36 mouse cellular contexts compared by ENCODE assay signal in the genomic region with DNA sequence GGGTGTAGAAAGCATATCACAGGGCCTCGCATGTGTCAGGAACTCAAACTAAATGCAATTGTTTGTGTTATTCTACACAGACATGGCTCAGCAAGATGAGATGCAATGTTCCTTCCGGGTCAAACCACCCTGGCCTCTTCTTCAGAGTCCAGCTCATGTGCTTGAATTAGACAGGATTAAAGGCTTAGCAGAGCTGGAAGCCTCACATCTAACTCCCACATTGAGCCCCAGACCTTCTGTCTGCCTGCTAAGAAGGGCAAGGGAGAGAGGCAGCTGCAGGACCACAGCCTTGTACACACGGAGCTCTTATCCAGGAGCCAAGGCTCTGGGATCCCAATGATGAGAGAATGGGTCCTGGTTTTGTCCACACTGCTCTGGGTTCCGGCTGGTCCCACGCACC. TPM values are rescaled to one million over a fixed set of nuclear protein-coding genes. Genes with fewer than 3 reads are reported as not detected.
"Had no signal": no experiment of that assay in that cellular context is flagged by ENCODE, and none has a peak within 500 bp of the region (broad histone marks: within the 10 kb centered on the region; RNA-seq: fewer than 3 reads in every experiment).

A gene (plus strand): TSS at position 243 of the 400 bp plus-strand sequence.

- H3K27me3 ChIP-seq: hindbrain, embryonic 12.5 days; intestine, embryonic 15.5 days had no signal

- H3K36me3 ChIP-seq: heart, embryonic 10.5 days; heart, embryonic 12.5 days; hindbrain, embryonic 10.5 days; hindbrain, embryonic 12.5 days; intestine, embryonic 15.5 days; kidney, embryonic 15.5 days; limb, embryonic 10.5 days; limb, embryonic 12.5 days had no signal

- H3K4me3 ChIP-seq: gastrocnemius, adult 2 months; heart, embryonic 10.5 days; heart, embryonic 12.5 days; hindbrain, embryonic 10.5 days; hindbrain, embryonic 12.5 days; intestine, embryonic 15.5 days; kidney, embryonic 15.5 days; limb, embryonic 10.5 days; limb, embryonic 12.5 days had no signal

- H3K9me3 ChIP-seq: heart, embryonic 10.5 days; heart, embryonic 12.5 days; hindbrain, embryonic 10.5 days; hindbrain, embryonic 12.5 days; intestine, embryonic 15.5 days; kidney, embryonic 15.5 days; limb, embryonic 10.5 days; limb, embryonic 12.5 days had no signal

- H3K9ac ChIP-seq: heart, embryonic 12.5 days; hindbrain, embryonic 12.5 days; hindbrain, embryonic 14.5 days; intestine, embryonic 15.5 days; kidney, embryonic 15.5 days; limb, embryonic 12.5 days had no signal

- H3K27ac ChIP-seq: gastrocnemius, adult 2 months; heart, embryonic 10.5 days; hindbrain, embryonic 10.5 days; hindbrain, embryonic 12.5 days; hindbrain, embryonic 14.5 days; intestine, embryonic 15.5 days; kidney, embryonic 15.5 days; kidney, postnatal 0 days; limb, embryonic 10.5 days; limb, embryonic 12.5 days had no signal

- ATAC-seq: hindbrain, embryonic 16.5 days; inflammation-experienced regulatory T-cells, adult 6 months; intestine, embryonic 15.5 days had no signal

- H3K4me1 ChIP-seq: hindbrain, embryonic 10.5 days; hindbrain, embryonic 12.5 days; intestine, embryonic 15.5 days; kidney, embryonic 15.5 days; limb, embryonic 10.5 days; limb, embryonic 12.5 days had no signal

- H3K4me2 ChIP-seq: heart, embryonic 12.5 days; hindbrain, embryonic 12.5 days; hindbrain, embryonic 14.5 days; intestine, embryonic 15.5 days; kidney, embryonic 15.5 days; limb, embryonic 12.5 days had no signal

- DNase-seq: gastrocnemius, adult 2 months; gastrocnemius, postnatal 10 days; gastrocnemius, postnatal 25 days; heart, adult 18-20 months; heart, postnatal 10 days; heart, postnatal 4 days; kidney, adult 11 months; kidney, adult 2 months; kidney, adult 9 months; kidney, postnatal 14 days; kidney, postnatal 36 days; layer of hippocampus, adult 9-11 months; layer of hippocampus, postnatal 36 days; liver had no signal

RNA-seq across cellular contexts. Expression of the gene that starts here (rescaled TPM):
- total RNA-seq: gastrocnemius, adult 2 months; gastrocnemius, postnatal 10 days; gastrocnemius, postnatal 25 days; gastrocnemius, postnatal 4 days; granulocyte monocyte progenitor cell, adult 5-6 weeks; heart, adult 18-20 months; heart, adult 8-10 months; heart, postnatal 10 days; heart, postnatal 25 days; heart, postnatal 4 days; left cerebral cortex, adult 18-20 months; left cerebral cortex, postnatal 14 days had no signal
- polyA plus RNA-seq: frontal cortex, adult 2 months; heart, embryonic 14.5 days; hindbrain, embryonic 10.5 days; hindbrain, embryonic 12.5 days; hindbrain, embryonic 14.5 days; inflammation-experienced regulatory T-cells, adult 6 months; intestine, embryonic 15.5 days; kidney, adult 2 months; kidney, embryonic 15.5 days; kidney, postnatal 0 days; large intestine, adult 2 months; limb, embryonic 10.5 days; limb, embryonic 12.5 days; limb, embryonic 14.5 days had no signal
